Mouse (Mus musculus): ENCODE measurements at regions not wholly inside any gene's neighbourhood (a gene's known extent, or its start where the extent isn't known, plus 50 kb on each side); places are given as distances from the start of the nearest gene placed in this dataset.

- DNase-seq (ENCODE audit: low read depth, low spot score), result no peak
These were observed 54.4 kb upstream of the 9630041A04Rik start for GRCm38 (mm10) chr9:101807249-101807648.

- no peak for DNase-seq (ENCODE audit: low read depth, low spot score)
These were observed 64.9 kb upstream of the 9630041A04Rik start for GRCm38 (mm10) chr9:101796718-101797117.

- no peak for DNase-seq (ENCODE audit: low read depth, low spot score)
These were observed 65.6 kb upstream of the 9630041A04Rik start for GRCm38 (mm10) chr9:101796063-101796462.

GRCm38 (mm10) chr9:101795436-101795835, 66.2 kb upstream of the 9630041A04Rik start:
- no peak for DNase-seq (ENCODE audit: low read depth, low spot score)

- no peak for DNase-seq (ENCODE audit: low read depth, low spot score)
These were observed 70.7 kb upstream of the 9630041A04Rik start for GRCm38 (mm10) chr9:101790936-101791335.

- no peak for DNase-seq (ENCODE audit: low read depth, low spot score)
These were observed 120.6 kb upstream of the 9630041A04Rik start for GRCm38 (mm10) chr9:101740949-101741605.

GRCm38 (mm10) chr9:101739322-101739721, 122.3 kb upstream of the 9630041A04Rik start:
- no peak for DNase-seq (ENCODE audit: low read depth, low spot score)

- DNase-seq (ENCODE audit: low read depth, low spot score), result no peak
These were observed 127.4 kb upstream of the 9630041A04Rik start for GRCm38 (mm10) chr9:101734271-101734670.

- no peak for DNase-seq (ENCODE audit: low read depth, low spot score)
These were observed 127.9 kb upstream of the 9630041A04Rik start for GRCm38 (mm10) chr9:101733611-101734225.

GRCm38 (mm10) chr9:101730136-101730535, 131.5 kb upstream of the 9630041A04Rik start:
- DNase-seq (ENCODE audit: low read depth, low spot score), result no peak

- no peak for DNase-seq (ENCODE audit: low read depth, low spot score)
These were observed 143.7 kb upstream of the 9630041A04Rik start for GRCm38 (mm10) chr9:101717911-101718310.

GRCm38 (mm10) chr9:101716326-101716725, 145.3 kb upstream of the 9630041A04Rik start:
- DNase-seq (ENCODE audit: low read depth, low spot score), result no peak

- DNase-seq (ENCODE audit: low read depth, low spot score), result no peak
These were observed 146.8 kb upstream of the 9630041A04Rik start for GRCm38 (mm10) chr9:101714805-101715204.

- no peak for DNase-seq (ENCODE audit: low read depth, low spot score)
These were observed 151.0 kb upstream of the 9630041A04Rik start for GRCm38 (mm10) chr9:101710611-101711071.

GRCm38 (mm10) chr9:101700368-101700767, 161.3 kb upstream of the 9630041A04Rik start:
- DNase-seq (ENCODE audit: low read depth, low spot score), result no peak

GRCm38 (mm10) chr9:101694054-101694453, 167.6 kb upstream of the 9630041A04Rik start:
- DNase-seq (ENCODE audit: low read depth, low spot score), result no peak

GRCm38 (mm10) chr9:101691336-101691735, 170.3 kb upstream of the 9630041A04Rik start:
- no peak for DNase-seq (ENCODE audit: low read depth, low spot score)

- DNase-seq (ENCODE audit: low read depth, low spot score), result no peak
These were observed 170.7 kb upstream of the 9630041A04Rik start for GRCm38 (mm10) chr9:101690916-101691315.

GRCm38 (mm10) chr9:101690402-101690861, 171.2 kb upstream of the 9630041A04Rik start:
- DNase-seq (ENCODE audit: low read depth, low spot score), result no peak

GRCm38 (mm10) chr9:101689532-101690401, 171.9 kb upstream of the 9630041A04Rik start:
- DNase-seq (ENCODE audit: low read depth, low spot score), result no peak

GRCm38 (mm10) chr9:101687226-101687625, 174.4 kb upstream of the 9630041A04Rik start:
- no peak for DNase-seq (ENCODE audit: low read depth, low spot score)

- no peak for DNase-seq (ENCODE audit: low read depth, low spot score)
These were observed 184.1 kb upstream of the 9630041A04Rik start for GRCm38 (mm10) chr9:101677563-101677962.
